Mouse (Mus musculus): ENCODE measurements around the gene Bckdk. TPM values are rescaled to one million over a fixed set of nuclear protein-coding genes. Genes with fewer than 3 reads are reported as not detected.

Bckdk gene
- polyA plus RNA-seq, 1 experiment, result 149 TPM

- Histone ChIP-seq H3K27me3 (replicated peaks) (no peaks in the 10 kb centered on the region), H3K9me3 (no peaks in the 10 kb centered on the region), H3K36me3 (replicated peaks; ENCODE audit: low read length) (peaks cover 56% of the 10 kb centered on the region), H3K4me1 (peaks cover 22% of the 10 kb centered on the region), H3K4me3 (replicated peaks) (peak overlapping the region; percentile 96)
- TF ChIP-seq FLI1 (IDR thresholded peaks at IDR 0.05; ENCODE audit: low read length) (no peak), GATA1 (IDR thresholded peaks at IDR 0.05; ENCODE audit: borderline replicate concordance, low read length) (no peak)
These were observed 9.1 kb downstream of the Bckdk start for GRCm38 (mm10) chr7:127912938-127913337.

- no peaks in the 10 kb centered on the region for H3K27me3 ChIP-seq (replicated peaks)
- TF ChIP-seq FLI1 (IDR thresholded peaks at IDR 0.05; ENCODE audit: low read length) (no peak), GATA1 (IDR thresholded peaks at IDR 0.05; ENCODE audit: borderline replicate concordance, low read length) (no peak)
- peaks cover 25% of the 10 kb centered on the region for H3K4me1 ChIP-seq
- no peaks in the 10 kb centered on the region for H3K9me3 ChIP-seq
- peaks cover 52% of the 10 kb centered on the region for H3K36me3 ChIP-seq (replicated peaks; ENCODE audit: low read length)
- no peak overlapping the region for H3K4me3 ChIP-seq (replicated peaks)
These were observed 11.4 kb downstream of the Bckdk start for GRCm38 (mm10) chr7:127915293-127915692.

GRCm38 (mm10) chr7:127918203-127918602 lies 14.3 kb downstream of the Bckdk start:
- H3K36me3 ChIP-seq (replicated peaks; ENCODE audit: low read length), result peaks cover 75% of the 10 kb centered on the region
- TF ChIP-seq FLI1 (IDR thresholded peaks at IDR 0.05; ENCODE audit: low read length), result no peak
- no peak for TF ChIP-seq GATA1 (IDR thresholded peaks at IDR 0.05; ENCODE audit: borderline replicate concordance, low read length)
- no peaks in the 10 kb centered on the region for H3K27me3 ChIP-seq (replicated peaks)
- H3K4me1 ChIP-seq, result peaks cover 33% of the 10 kb centered on the region
- H3K4me3 ChIP-seq (replicated peaks), result no peak overlapping the region
- H3K9me3 ChIP-seq, result no peaks in the 10 kb centered on the region

GRCm38 (mm10) chr7:127919290-127919689 lies 15.4 kb downstream of the Bckdk start:
- Histone ChIP-seq H3K9me3 (no peaks in the 10 kb centered on the region), H3K27me3 (replicated peaks) (no peaks in the 10 kb centered on the region), H3K4me3 (replicated peaks) (no peak overlapping the region), H3K36me3 (replicated peaks; ENCODE audit: low read length) (peaks cover 86% of the 10 kb centered on the region), H3K4me1 (peaks cover 29% of the 10 kb centered on the region)
- TF ChIP-seq GATA1 (IDR thresholded peaks at IDR 0.05; ENCODE audit: borderline replicate concordance, low read length), result no peak
- TF ChIP-seq FLI1 (IDR thresholded peaks at IDR 0.05; ENCODE audit: low read length), result no peak

- Histone ChIP-seq H3K4me3 (replicated peaks) (no peak overlapping the region), H3K27me3 (replicated peaks) (no peaks in the 10 kb centered on the region), H3K4me1 (peaks cover 21% of the 10 kb centered on the region), H3K9me3 (no peaks in the 10 kb centered on the region), H3K36me3 (replicated peaks; ENCODE audit: low read length) (peaks cover 88% of the 10 kb centered on the region)
- no peak for TF ChIP-seq GATA1 (IDR thresholded peaks at IDR 0.05; ENCODE audit: borderline replicate concordance, low read length)
- no peak for TF ChIP-seq FLI1 (IDR thresholded peaks at IDR 0.05; ENCODE audit: low read length)
These were observed 17.6 kb downstream of the Bckdk start for GRCm38 (mm10) chr7:127921516-127921915.

- H3K27me3 ChIP-seq (replicated peaks), result no peaks in the 10 kb centered on the region
- H3K9me3 ChIP-seq, result no peaks in the 10 kb centered on the region
- H3K4me3 ChIP-seq (replicated peaks), result no peak overlapping the region
- H3K36me3 ChIP-seq (replicated peaks; ENCODE audit: low read length), result peaks cover 89% of the 10 kb centered on the region
- TF ChIP-seq FLI1 (IDR thresholded peaks at IDR 0.05; ENCODE audit: low read length) (no peak), GATA1 (IDR thresholded peaks at IDR 0.05; ENCODE audit: borderline replicate concordance, low read length) (no peak)
- H3K4me1 ChIP-seq, result peaks cover 26% of the 10 kb centered on the region
These were observed 18.8 kb downstream of the Bckdk start for GRCm38 (mm10) chr7:127922451-127923275.

GRCm38 (mm10) chr7:127923714-127924113 lies 19.8 kb downstream of the Bckdk start:
- TF ChIP-seq GATA1 (IDR thresholded peaks at IDR 0.05; ENCODE audit: borderline replicate concordance, low read length) (no peak), FLI1 (IDR thresholded peaks at IDR 0.05; ENCODE audit: low read length) (no peak)
- Histone ChIP-seq H3K4me3 (replicated peaks) (no peak overlapping the region), H3K27me3 (replicated peaks) (no peaks in the 10 kb centered on the region), H3K36me3 (replicated peaks; ENCODE audit: low read length) (peaks cover 82% of the 10 kb centered on the region), H3K4me1 (peaks cover 33% of the 10 kb centered on the region), H3K9me3 (no peaks in the 10 kb centered on the region)

- H3K27me3 ChIP-seq (replicated peaks), result peaks cover 8% of the 10 kb centered on the region
- H3K4me1 ChIP-seq, result peaks cover 45% of the 10 kb centered on the region
- H3K9me3 ChIP-seq, result no peaks in the 10 kb centered on the region
- H3K4me3 ChIP-seq (replicated peaks), result no peak overlapping the region
- peaks cover 72% of the 10 kb centered on the region for H3K36me3 ChIP-seq (replicated peaks; ENCODE audit: low read length)
- TF ChIP-seq GATA1 (IDR thresholded peaks at IDR 0.05; ENCODE audit: borderline replicate concordance, low read length), result no peak
- TF ChIP-seq FLI1 (IDR thresholded peaks at IDR 0.05; ENCODE audit: low read length), result no peak
These were observed 21.4 kb downstream of the Bckdk start for GRCm38 (mm10) chr7:127925252-127925651.

GRCm38 (mm10) chr7:127926066-127926465 lies 22.2 kb downstream of the Bckdk start:
- H3K27me3 ChIP-seq (replicated peaks), result peaks cover 8% of the 10 kb centered on the region
- peaks cover 64% of the 10 kb centered on the region for H3K36me3 ChIP-seq (replicated peaks; ENCODE audit: low read length)
- no peaks in the 10 kb centered on the region for H3K9me3 ChIP-seq
- TF ChIP-seq GATA1 (IDR thresholded peaks at IDR 0.05; ENCODE audit: borderline replicate concordance, low read length) (no peak), FLI1 (IDR thresholded peaks at IDR 0.05; ENCODE audit: low read length) (no peak)
- no peak overlapping the region for H3K4me3 ChIP-seq (replicated peaks)
- H3K4me1 ChIP-seq, result peaks cover 45% of the 10 kb centered on the region

GRCm38 (mm10) chr7:127926846-127927245 lies 23.0 kb downstream of the Bckdk start:
- peaks cover 8% of the 10 kb centered on the region for H3K27me3 ChIP-seq (replicated peaks)
- no peaks in the 10 kb centered on the region for H3K9me3 ChIP-seq
- peaks cover 61% of the 10 kb centered on the region for H3K36me3 ChIP-seq (replicated peaks; ENCODE audit: low read length)
- no peak overlapping the region for H3K4me3 ChIP-seq (replicated peaks)
- no peak for TF ChIP-seq FLI1 (IDR thresholded peaks at IDR 0.05; ENCODE audit: low read length)
- no peak for TF ChIP-seq GATA1 (IDR thresholded peaks at IDR 0.05; ENCODE audit: borderline replicate concordance, low read length)
- H3K4me1 ChIP-seq, result peaks cover 45% of the 10 kb centered on the region

Measured in megakaryocyte, embryonic 14.5 days (primary cell).